Mouse (Mus musculus) c-Kit-positive CD71-positive TER-119-positive erythroid progenitor cells, embryonic 14.5 days (primary cell): Measurements from ENCODE around the gene Mrpl23.

Experiments used
- DNase-seq: peaks from one replicate; pipeline ENCODE4 v3.0.0-alpha.2; 2013; ENCODE audit warnings: low spot score

Gene Mrpl23

DNA sequence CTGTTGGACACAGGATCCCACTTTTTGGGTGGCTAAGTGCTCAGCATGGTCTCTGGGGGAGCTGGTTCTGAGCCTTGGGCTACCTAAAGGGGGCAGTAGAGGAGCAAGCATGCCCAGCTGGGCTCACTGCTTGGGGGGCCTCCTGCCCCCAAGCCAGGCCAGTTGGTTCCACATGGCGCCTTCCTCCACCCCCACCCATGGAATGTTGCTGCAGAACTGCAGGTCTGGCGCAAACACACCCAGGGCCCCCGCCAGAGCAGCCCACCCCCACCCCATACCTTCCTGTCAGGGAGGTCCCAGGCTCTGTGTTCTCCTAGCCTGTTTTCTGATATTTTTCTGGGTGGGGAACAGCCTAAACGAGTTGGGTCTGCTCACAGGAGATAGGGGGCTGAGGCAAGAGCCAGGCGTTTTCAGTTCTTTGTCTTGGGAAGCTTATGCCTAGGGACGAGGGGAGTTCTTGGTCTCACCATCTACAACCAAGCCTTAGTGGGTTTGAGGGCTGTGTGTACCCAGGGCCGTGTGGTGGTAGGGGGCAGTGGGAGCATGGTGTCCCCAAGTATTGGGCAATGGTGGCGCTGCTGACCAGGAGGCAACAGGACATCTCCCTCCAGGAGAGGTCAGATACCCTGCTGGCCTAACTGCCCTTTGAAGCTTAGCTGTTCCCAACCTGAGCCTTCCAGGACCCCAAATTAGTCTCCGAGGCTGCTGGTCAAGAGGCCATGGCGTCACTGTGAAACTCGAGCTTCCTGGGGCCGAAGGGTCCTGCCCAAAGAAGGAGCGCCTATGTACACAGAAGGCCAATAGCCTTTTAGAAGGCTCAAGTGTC is 20.3 kb downstream of the Mrpl23 start:
- DNase-seq, result no peak

DNA sequence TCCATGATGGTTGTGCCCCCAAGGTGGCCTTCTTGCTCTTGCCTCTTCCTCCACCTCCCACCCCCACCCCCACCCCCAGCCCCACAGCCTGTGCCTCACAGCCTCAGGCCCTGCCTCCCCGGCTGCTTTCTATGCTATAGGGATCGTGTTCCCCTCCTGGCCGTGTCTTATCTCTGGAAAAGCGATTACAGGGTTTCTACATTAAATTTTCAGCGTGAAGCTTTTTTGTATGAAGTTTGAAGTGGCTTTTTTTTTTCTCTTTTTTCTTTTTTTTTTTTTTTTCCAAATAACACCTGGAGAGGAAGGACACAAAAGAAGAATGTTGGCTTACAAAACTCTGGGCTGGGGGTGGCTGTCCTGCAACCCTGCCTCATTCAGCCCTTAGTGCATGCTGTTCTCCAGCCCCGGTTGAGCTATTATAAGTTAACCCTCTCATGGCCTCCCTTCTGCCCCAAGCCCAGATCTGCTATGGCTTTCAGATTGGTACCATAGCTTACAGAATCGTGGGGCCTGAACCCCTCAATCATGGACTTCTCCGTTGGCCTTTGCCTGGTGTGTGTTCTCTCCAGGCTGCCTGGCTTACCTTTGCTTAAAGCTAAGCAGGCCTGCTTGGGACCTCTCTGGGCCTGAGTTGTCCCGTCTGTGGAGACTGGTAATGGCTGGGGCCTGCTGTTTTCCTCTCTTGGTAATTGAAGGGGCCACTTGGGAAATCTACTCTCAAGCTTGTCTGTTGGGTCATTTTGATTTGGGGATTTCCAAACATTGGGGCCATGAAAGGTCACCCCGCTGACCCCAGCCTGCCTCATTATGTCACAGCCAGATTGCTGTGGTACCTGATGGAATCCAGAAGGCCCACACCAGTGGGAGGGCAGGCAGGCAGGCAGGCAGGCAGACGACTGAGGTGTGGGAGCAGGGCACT is 21.2 kb downstream of the Mrpl23 start:
- DNase-seq, result no peak

DNA sequence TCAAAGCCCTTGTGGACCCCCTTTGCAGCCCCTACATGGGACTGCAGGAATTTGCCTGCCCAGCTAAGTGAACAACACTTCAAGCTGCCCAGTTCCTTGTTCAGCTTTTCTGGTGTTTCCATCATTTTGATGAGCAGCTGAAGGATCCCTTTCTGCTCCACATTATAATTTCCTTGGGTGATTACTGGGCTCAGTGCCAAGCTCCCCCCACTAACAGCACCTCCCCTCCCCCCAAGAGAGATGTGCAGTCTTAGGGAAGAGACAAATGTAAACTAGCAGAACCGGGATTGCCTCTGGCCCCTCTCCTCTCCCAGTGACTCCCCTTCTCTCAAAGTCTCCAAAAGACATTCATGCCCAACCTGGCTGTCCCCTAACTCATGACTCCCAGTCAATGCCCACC is 22.1 kb downstream of the Mrpl23 start:
- DNase-seq, result no peak

DNA sequence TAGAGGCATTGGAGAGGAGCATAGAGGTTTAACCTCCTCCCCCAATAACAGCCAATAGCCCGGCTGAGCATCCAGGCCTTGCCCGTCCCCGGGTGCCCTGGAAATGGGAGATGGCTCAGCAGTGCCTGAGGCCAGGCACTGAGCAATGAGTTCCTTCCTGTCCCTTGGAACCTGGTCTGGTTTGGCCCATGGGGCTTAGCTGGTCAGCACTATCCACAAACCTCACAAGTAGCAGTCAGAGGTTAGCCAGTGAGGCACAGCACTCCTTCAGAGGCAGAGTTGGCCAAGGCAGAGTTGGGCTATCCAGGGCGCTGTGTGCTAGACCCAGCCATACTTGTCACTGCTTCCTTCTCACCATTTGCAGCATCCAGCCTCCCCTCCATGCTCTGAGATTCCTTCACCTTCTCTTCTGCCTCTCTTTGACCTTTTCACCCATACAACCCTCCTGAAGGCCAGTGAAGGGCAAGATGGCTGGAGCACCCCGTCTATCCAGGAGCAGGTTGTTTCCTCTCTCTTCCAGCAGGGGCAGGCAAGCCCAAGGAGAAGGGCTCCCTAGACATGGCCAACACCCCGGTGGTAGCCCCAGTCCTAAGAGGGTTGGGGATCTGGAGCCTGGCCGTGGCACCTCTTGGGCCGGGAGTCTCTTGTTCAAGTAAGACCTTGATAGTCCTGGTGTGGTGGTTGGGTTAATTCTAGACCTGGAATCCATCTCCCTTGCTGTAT is 23.0 kb downstream of the Mrpl23 start:
- DNase-seq, result no peak

DNA sequence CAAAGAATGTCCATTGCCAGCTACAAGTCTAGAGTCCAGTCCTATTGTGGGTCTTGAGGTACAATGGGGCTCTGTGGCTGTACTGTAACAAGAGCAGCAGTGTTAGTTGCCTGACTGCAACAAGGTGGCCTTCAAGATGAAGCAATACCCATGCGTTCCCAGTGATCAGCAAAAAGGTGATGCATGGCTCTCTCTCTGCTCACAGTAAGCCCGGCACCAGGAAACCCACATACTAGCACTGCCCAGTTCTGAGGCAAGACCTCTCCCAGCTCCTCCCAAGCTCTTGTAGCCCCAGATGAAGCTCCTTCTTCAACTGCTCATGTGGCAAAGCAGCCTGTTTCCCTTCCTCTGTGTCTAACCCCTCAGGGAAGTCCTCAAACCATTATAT is 23.6 kb downstream of the Mrpl23 start:
- DNase-seq, result no peak

DNA sequence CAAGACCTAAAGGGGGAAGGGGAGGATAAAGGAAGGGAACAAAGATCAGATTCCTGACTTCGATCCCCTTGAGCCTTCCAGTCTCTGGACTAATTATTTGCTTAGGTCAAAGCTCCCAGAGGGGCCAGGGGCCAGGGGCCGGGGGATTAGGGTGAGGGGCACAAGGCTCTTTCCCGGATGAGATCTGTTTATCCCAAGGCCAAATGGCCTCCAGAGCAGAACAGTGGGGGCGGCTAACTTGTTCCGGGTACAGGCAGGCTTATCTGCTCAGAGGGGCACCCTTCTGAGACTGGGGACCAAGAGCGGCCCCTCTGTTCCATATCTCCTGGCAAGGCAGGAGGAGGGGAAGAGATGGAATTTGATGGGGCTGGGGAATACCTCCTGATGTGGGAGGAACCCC is 25.2 kb downstream of the Mrpl23 start:
- no peak for DNase-seq

DNA sequence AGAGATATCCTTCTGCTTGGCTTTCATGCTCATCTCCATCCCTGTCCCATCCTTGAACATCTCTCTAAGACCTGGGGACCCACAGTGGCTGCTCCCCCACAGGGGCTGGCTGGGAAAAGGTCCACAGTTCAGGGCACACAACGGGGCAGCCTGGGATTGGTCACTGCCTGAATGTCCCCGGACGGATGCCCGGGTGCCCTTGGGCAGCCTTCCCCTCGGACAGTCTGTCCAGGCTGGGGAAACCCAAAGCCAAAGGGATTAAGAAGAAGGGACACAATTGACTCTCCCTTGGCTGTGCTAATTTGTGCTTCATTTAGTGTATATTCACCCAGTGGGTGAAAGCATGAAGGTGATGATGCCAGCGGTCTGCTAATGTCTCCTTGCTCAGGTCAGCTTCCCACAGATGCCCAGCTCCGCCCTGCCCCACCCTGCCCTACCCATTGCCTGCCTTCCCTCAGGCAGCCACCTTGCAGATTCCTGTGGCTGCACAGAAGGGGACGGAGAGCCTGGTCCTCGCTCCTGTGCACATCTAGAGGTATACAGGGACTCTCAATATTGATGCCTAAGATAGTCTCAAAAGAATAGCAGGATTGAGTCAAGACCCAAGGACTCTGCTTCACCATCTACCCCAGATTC is 26.1 kb downstream of the Mrpl23 start:
- no peak for DNase-seq

DNA sequence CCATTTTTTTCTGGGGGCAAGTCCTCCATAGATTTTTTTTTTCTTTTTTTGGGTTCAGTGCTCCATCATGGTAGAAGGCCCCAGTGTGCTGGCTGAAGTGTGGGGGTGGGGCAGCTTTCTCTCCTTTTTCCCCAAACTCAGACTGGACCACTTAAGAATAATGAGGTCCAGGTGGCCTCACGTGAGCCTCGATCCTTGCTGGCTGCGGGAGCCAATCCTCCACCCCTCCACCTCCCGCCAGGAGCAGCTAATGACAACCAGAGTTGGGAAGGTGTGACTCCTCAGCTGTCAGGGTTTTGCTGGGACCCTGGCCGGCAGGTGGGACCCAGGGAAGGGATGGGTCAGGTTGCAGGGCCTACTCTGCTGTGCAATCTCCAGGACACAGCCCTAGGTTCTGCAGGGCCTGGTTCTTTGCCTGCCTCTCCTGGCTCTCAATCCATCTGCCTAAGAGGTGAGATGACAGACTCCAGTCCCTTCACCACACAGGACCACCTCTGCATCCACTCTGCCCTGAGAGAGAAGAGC is 27.2 kb downstream of the Mrpl23 start:
- no peak for DNase-seq

DNA sequence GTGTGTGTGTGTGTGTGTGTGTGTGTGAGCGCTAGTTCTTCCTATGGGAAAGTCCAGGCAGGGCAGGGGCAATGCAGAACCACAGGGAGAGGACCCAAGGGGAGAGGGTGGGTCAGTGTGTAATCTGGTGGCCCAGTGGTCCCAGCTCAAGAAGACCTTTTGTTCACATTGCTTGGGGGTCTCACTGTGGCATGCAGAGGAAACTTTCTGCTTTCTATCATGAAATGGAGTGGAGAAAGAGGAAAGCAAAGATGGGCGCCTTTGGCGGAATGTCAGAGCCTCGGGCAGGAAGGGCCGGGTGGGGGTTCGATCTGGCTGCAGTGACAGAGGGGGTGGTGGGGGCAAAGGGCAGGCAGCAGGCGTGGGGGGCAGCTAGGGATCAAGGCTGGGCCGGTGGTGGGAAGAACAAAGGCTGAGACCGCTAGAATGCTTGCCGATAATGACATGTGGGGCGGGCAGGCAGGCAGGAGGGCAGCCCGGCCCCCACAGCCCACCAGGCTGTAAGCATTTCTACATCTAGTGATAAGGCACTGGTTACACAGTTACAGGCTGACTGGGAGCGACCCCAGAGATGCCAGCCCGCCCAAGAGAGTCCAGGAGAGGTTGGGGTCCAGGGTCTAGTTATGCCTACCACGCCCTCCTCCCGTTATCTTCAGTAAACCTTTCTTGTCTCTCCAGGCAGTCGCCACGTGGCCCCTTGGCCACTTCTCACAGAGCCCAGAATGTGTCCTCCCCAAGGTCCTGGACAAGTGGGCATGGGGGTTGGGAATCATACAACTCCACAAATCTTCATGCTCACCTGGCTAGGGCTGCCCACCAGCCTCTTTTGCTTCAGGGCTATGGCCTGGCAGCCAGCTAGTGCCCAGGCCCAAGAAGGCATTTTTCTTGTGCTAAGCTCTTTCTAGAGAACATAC is 28.7 kb downstream of the Mrpl23 start:
- DNase-seq, result no peak

DNA sequence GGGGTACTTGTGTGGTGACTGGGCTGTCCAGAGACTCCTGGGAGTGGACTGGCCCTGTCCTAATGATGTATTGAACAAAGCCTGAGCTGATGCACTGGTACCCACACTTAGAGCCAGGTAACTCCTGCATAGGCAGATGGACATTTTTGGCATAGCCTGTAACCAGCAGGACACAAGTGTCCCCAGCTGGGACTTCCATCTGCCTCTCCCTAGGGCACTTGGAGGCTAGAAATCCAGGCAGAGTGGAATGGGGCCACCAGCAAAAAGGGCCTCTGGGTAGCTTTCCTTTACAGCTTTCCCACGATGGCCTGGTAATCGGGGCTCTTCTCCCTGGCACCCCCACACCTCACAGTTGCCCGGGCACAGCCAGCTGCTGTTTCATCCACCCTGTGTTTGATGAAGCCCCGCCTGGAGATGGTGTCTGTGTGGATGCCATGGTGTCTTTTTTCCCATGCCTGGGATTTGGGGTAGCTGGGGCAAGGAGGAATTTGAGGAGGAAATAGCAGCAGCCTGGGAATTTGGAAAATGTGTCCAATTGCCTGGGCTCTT is 29.4 kb downstream of the Mrpl23 start:
- no peak for DNase-seq

DNA sequence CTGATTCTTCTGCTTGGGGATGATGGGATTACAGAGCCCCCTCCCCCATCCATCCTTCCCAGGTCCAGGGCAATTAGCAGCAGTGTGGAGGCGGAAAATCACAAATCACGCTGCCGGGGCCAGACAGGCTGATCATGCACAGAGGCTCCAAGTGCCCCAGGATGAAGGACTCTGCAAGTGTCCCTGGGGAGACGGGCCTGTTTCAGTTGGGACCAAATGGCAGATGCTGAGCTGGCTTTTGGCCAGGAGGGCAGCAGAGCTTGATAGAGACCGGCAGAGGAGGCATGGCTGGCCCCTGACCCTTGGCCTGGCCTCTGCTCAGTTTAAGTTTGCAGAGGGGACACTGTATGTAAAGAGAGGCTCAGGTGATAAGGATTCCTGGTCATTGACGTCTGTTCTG is 30.7 kb downstream of the Mrpl23 start:
- DNase-seq, result no peak

DNA sequence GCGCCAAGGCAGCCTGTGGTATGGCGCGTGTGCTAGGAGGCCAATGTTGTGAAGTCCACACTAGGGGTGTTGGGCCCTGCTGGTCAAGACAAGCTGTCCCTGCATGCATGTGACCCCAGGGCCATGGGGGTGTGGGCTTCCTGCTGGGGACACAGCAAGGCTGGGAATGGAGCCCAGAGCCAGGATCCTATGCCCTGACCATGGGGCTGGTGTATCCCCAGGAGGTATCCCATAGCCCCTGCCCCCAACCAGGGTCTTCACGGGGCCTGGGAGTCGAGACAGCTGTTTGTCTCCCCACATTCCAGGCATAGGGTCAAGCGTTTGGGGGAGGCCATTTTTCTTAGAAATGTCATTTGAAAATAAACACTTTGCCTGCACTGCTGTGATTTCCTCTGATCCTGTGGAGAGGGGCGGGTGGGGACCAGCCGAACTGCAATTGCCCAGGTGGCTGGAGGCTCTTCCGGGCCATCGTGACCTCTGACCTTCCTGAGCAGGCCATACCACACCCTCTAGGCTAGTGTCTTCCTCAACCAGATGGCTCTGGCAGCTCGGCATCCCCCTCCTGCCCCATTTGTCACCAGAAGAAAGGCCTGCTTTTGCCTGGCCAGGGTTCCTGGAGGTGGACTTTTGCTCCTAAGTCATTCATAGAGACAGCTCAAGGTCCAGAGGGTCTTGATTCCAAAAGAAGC is 32.6 kb downstream of the Mrpl23 start:
- no peak for DNase-seq

DNA sequence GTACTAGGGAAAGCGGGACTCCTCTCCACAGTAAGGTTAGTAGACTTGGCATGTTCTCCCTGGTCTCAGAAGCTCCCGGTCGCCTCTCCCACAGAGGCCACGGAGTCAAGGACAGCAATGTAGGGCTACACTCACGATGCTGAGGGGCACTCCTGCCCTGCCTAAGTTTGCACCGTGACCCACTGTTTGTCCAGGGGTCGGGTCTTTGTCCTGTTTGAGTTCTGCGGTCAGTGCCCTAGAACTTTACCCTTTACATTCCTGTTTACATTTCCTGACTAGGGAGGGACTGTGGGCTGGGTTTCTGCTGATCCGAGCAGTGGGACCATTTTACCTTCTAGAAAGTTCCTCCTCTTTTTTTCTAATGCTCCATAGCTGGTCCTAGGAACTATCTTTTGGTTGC is 34.0 kb downstream of the Mrpl23 start:
- DNase-seq, result no peak

DNA sequence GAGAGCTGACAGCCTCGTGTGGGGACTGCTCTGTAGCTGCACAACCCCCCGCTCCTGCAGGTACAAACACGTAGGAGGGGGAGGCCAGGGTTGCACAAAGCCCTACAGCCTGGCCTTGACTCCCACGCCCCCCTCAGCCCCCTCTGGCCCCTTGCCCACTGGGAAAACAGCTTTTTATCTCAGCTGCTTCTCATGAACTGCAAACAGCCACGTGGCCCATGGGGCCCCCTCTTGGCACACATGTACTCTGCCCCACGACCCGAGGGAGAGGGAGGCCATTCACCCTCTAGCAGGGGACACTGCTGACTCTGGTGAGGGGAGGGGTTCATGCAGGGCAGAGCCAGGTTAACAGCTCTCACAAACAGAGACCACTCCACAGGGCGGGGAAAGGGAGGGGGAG is 36.5 kb downstream of the Mrpl23 start:
- no peak for DNase-seq

DNA sequence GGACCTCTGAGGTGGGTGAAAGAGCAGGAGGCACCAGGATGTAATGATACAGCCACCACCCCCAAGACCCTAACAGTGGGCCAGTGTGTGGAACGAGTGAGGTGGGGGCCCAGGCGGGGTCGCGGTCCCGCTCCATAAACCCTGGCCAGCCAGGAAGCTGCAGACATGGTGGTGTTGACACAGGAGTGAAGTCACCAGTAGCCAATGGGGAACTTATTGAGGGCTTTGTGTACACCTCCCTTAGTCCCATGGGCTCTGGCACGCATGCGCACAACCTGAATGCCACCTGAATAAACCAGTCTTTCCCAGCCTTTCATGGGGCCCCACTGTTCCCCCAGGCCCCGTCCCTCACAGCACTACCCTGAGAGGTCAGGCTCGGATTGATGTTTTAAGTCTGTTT is 38.1 kb downstream of the Mrpl23 start:
- no peak for DNase-seq

DNA sequence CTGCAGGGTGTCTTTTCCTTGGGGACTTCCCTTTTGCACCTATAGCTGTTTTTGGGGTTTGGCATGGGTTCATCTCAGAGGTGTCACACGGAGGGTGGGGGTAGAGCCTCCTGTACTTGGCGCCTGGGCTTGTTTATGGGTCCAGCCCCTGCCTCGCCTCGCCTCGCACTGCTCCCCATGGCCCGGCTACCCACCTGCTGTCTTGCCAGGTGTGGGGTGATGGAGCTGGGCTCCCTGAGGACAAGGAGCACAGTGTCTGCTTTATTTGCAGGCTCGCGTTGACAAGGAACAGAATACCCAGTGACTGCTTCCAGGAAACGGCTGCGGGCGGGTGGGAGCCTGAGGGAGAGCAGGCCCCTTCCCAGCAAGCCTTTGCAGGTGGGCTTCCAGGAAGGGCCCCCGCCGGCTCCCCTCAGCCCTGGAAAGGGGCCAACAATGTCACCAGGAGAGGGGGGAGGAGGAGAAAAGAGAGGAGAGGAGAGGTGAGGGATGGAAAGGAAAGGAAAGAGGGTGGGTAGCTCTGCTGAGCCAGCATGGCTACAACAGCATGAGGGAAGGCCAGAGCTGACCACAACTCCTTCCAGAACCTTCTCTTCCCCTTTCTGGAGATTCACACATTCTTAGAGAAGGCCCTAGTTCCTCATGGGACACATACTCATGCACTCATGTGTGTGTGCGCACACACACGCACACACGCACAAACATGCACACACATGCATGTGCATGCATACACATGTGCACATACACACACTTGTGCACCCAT is 39.2 kb downstream of the Mrpl23 start:
- DNase-seq, result no peak

DNA sequence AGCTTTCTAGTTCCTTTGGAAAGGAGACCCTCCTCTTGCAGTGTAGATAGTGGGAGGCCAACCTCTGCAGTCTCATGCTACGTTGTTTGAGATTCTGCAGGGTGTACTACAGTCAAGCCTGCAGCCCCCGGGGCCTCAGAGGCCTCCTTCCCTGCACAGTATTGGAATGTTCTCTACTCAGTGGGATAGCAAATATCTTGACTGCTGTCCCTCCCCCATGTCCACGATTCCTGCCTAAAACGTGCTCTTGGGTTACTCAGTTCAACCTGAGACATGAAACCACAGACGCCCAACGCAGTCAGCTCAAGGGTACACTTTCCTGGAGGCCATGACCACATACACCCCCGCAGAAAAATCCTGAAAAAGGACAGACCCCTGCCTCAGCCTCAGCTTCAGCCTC is 39.9 kb downstream of the Mrpl23 start:
- DNase-seq, result no peak

DNA sequence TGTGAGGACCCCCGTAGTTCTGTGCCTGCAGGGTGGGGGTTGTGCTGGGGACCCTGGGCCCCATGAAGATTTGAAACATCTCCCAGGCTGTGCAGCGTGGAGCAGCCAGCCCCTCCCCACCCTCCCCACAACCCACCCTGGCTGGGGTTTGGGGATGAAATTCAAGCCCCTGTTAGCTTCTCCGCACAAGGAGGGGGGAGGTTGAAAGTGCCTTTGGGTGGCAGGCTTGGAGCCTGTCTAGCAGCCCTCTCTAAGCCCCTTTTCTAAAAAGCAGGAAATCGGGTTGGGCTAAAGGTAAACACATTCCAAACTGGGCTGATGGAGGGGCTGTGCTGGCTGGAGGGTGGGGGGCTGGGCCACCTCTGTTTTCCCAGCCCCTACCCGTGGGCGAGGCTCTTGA is 40.5 kb downstream of the Mrpl23 start:
- no peak for DNase-seq

DNA sequence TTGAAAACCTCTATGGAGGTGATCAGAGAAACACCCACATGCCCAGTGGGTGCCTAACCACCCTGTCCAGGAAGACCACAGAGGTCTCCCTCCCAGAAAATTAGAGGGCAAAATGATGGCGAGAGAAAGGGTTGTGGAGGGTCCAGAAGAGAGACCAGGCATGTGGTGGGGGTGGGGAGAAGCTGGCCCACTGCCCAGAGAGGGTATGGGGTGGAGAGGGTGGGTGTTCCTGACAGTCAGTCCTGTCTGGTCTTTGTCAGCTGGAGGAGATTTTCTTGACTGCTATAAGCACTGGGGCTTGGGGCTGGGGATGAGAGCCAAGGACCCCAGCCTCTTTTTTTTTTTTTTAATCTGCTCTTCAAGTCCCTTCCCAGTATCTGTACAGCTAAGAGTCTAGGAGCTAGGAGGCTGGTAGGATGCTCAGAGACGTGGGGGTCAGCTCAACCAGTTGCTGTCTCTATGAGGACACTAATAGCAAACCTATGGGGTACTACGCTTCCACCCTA is 41.7 kb downstream of the Mrpl23 start:
- DNase-seq, result no peak
